Mouse (Mus musculus): ENCODE measurements around the gene Bmp7.

Gene Bmp7

GRCm38 (mm10) chr2:172940799-172941163 lies 660 bp upstream of the Bmp7 start:
- DNase-seq (ENCODE audit: low spot score) = no peak

DNA sequence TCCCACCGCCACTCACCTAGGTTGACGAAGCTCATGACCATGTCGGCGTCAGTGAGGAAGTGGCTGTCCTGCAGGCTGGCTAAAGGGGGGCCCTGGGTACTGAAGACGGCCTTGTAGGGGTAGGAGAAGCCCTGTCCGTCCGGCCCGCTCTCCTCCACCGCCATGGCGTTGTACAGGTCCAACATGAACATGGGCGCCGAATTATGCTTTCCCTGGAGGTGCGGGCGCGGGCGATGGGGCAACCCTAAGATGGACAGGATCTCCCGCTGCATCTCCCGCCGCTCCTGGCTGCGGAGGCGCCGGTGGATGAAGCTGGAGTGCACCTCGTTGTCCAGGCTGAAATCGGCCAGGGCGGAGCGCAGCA lies 500 bp downstream of the Bmp7 start:
- no peak for DNase-seq (ENCODE audit: low spot score)

DNA sequence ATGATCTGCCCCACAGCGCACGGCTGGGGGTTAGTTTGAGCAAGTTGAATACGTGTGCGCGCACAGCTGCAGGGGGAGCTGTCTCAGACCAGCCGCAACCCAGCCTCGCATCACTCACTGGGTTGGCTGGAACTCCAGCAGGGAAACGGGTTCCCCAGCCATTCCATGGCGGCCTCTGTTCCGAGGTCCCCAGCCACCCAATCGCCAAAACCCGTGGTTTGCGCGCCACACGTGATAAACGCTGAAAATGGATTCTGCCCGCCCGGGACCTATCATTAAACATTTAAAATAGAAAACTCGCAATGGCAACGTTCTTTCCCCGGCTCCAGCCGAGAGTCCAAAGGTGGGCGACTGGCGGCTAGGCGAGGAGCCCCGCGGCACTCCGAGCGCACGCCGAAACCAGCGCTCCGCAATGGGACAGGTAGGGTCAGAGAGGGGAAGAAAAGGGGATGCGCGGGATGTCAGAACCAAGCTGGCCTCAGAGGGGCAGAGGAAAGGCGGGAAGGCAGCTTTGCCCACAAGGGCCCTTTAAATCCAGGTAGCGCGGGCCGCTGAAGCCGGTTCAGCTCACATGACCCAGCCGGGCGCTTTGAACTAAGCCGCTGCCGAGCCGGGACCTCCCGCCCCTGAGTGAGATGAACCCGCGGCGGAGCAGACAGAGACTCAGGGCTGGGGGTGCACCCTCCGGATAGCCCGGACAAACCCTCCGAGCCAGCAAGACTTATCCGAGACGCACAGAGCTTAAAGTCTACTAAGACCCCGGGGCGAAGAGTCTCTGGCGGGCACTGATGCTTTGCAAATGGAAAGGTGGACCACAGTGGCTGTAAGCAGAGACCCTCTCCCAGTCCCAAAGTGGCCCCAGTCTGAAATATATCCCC lies 1.1 kb downstream of the Bmp7 start:
- DNase-seq (ENCODE audit: low spot score) = peak; percentile 51

- peak; percentile 33 for DNase-seq (ENCODE audit: low spot score)
Measured at GRCm38 (mm10) chr2:172937326-172938190, 2.6 kb downstream of the Bmp7 start.

- DNase-seq (ENCODE audit: low spot score) = no peak
Measured at GRCm38 (mm10) chr2:172936844-172937243, 3.3 kb downstream of the Bmp7 start.

DNA sequence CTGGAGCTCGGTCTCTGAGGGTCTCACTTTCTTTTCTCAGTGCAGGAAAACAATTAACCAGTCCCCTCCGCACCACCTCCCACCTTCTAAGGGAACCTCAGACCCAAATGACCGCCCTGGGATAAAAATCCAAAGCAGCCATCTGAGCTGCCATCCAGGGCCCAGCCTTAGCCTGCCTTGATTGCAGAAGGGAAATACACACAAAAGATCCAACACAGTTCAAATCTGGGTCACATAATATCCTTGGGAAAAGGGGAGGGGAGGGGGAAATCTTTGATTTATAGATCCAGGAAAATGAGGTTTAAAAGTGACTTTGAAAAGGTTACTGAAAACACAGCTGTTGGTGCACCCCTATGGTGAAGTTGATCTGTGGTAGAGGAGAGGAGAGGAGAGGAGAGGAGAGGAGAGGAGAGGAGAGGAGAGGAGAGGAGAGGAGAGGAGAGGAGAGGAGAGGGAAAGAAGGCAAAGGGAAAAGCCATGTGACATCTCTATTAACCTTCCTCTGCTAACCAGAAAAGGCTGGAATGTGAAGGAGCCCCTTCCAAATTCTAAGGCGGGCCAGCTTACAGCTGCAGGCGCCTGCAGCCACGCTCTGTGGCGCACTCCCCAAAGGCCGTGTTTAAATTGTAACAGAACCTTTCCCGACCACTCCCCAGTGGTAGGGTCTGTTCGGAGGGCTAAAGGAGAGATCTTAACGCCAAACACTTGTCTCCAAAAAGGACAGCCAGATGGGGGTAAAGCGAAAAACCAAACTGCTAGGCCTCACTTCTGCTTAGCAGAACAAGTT lies 4.2 kb downstream of the Bmp7 start:
- DNase-seq (ENCODE audit: low spot score) = no peak

DNA sequence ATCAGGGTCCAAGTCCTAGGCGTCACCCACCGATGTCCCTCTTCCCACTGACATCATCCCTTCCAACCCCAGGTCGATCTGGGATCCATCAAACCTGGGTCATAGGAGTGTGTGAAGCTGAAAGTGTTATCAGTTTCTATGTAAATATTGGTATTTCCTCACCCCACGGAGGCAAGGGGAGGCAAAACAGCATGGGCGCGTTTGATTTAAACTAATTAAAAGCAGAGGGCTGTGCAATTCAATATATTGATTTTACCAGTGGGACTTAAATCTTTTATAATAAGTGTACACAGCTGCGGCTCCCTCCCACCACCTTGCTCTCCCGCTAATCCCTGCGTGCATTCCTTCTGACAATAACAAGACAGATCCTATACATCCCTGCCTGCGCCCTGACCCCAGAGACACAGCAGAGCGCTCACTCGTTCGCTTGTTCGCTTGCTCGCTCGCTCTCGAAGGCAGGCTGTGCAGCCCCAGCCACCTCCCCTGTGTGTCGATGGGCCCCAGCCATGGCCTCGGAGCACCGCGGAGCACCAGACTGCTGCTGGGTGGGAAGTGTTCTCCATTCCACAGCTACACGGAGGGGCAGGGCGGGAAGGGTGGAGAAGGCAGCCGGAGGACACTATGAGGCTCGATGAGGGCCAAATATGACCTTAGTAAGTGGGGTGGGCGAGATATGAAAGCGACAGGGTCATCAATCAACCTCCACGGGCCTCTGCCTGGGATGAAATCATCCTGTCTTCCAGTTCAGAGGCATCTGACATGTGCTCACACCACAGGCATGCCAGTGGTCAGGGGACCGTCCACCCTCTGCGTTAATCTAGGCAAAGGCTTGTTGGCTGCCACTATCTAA lies 5.0 kb downstream of the Bmp7 start:
- DNase-seq (ENCODE audit: low spot score) = no peak

DNA sequence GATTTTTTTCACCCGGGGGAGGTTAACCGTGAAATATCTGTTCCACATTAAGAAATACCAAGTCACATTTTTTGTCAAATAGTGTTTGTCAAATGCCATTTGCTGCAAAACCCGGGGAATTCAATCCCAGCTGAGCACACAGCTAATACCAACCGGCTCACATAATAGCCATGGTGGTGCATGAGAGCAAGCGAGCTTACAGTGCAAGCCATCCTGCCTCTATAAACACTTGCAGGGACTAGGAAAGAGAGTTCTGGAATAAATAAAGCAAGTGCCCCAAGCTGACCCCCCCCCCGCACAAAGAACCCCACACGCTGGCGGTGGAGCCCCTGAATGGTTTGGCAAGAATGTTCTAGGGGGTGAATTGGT lies 5.7 kb downstream of the Bmp7 start:
- DNase-seq (ENCODE audit: low spot score) = no peak

GRCm38 (mm10) chr2:172933631-172934419 lies 6.3 kb downstream of the Bmp7 start:
- DNase-seq (ENCODE audit: low spot score) = no peak

GRCm38 (mm10) chr2:172931137-172931898 lies 8.8 kb downstream of the Bmp7 start:
- no peak for DNase-seq (ENCODE audit: low spot score)

GRCm38 (mm10) chr2:172929905-172930436 lies 10.2 kb downstream of the Bmp7 start:
- DNase-seq (ENCODE audit: low spot score) = no peak

DNA sequence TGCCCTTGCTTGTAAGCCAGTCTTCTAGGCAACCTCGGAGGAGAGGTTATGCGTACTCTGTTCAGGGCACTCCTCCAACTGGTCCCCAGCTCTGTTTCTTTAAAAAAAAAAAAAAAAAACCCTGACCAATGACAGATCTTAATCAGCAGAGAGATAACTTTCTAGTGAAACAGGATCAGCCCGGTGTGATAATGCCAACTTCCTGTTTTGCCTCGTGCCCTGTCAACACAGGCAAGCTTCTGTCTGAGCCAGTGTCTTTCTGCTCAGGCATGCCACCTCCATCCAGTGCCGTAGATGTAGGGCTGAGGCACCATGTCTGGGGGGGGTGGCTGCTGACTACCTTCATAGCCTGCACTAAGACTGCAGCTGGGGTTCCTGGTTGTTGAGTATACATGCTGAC lies 12.5 kb downstream of the Bmp7 start:
- peak; percentile 58 for DNase-seq (ENCODE audit: low spot score)

GRCm38 (mm10) chr2:172926311-172926710 lies 13.8 kb downstream of the Bmp7 start:
- DNase-seq (ENCODE audit: low spot score) = no peak

GRCm38 (mm10) chr2:172924961-172925360 lies 15.2 kb downstream of the Bmp7 start:
- DNase-seq (ENCODE audit: low spot score) = no peak

- DNase-seq (ENCODE audit: low spot score) = no peak
Measured at GRCm38 (mm10) chr2:172923198-172923597, 16.9 kb downstream of the Bmp7 start.

- no peak for DNase-seq (ENCODE audit: low spot score)
Measured at GRCm38 (mm10) chr2:172922597-172922996, 17.5 kb downstream of the Bmp7 start.

DNA sequence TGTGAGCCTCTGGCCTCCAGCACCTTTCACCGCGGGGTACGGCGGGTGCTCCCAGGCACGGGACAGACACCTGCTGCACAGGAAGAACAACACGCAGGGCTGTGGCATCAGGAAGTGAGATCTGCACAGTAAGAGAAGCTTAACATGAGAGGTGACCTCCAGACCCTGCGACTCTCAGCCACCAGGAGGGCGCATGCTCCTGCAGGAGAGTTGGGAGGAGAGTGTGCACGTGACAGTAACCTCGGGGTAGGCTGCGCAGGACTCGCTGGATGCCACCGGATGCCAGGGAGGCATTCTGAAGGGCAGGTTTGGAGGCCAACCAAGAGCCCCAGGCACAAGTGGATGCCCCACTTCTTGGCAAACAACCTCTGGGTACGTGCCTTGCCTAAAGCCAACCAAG lies 26.1 kb downstream of the Bmp7 start:
- peak; percentile 65 for DNase-seq (ENCODE audit: low spot score)

- no peak for DNase-seq (ENCODE audit: low spot score)
Measured at GRCm38 (mm10) chr2:172911715-172912114, 28.4 kb downstream of the Bmp7 start.

DNA sequence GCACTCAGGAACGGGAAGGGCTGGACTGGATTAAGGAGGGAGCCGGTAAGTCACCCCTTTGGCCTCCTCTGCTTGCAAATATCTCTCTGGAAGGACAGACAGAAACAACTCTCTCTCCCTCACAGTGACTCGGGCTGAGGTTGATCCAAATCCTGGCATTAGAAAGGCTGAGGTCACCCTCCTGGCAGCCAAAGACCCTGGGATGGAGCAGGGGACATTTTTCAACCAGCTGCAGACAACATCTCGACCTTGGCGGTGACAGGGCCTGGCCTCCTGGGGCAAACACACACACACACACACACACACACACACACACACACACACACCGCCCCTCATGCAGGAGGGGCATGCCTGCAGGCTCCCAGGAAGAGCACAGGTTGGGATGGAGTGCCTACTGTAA lies 29.0 kb downstream of the Bmp7 start:
- no peak for DNase-seq (ENCODE audit: low spot score)

GRCm38 (mm10) chr2:172909463-172909862 lies 30.7 kb downstream of the Bmp7 start:
- no peak for DNase-seq (ENCODE audit: low spot score)
